9 mouse cellular contexts compared by ENCODE assay signal in the genomic region with DNA sequence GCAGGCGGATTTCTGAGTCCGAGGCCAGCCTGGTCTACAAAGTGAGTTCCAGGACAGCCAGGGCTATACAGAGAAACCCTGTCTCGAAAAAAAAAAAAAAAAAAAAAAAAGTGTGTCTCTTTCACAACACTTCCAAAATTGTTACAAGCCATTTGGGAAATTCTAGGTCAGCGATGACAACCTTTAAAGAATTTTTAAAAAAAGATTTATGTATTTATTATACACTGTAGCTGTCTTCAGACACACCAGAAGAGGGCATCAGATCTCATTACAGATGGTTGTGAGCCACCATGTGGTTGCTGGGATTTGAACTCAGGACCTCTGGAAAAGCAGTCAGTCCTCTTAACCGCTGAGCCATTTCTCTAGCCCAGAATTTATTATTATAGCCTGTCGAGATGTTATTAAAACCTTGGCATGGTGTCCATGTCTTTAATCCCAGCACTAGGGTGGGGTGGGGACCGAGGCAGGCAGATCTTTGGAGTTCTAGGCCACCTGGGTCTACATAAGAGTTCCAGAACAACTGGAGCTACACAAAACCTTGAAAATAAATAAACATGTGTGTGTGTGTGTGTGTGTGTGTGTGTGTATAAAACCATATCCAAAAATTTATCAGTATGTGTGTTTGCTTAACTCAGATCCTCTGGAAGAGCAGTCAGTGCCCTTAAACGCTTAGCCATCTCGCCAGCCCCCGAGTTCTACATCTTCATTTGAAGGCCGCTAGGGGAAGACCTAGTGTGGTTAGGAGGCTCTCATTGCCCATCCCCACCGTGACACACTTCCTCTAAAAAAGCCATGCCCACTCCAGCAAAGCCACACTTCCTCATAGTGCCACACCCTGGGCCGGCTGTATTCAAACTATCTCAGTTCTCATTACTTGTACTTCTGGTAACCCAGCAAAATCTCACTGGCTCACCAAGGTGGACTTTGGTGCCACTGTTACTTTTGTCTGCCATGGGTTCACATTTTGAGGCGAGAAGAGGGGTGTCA. TPM values are rescaled to one million over a fixed set of nuclear protein-coding genes. Genes with fewer than 3 reads are reported as not detected.
DNase-seq lines count a peak whose midpoint lies in the region; ATAC-seq lines count a peak whose summit lies in the region.
"Had no signal": no experiment of that assay in that cellular context is flagged by ENCODE, and none has a peak within 500 bp of the region (broad histone marks: within the 10 kb centered on the region; RNA-seq: fewer than 3 reads in every experiment).

No protein-coding gene starts in this region.

- H3K27ac ChIP-seq in heart, embryonic 16.5 days (ENCODE audit: low read length) = no peak overlapping the region
- H3K27ac ChIP-seq in limb, embryonic 10.5 days = no peak overlapping the region

- ATAC-seq in heart, embryonic 16.5 days (replicated peaks; ENCODE audit: extremely low read depth, insufficient read depth, low FRiP score) = no peak

- H3K36me3 ChIP-seq in heart, embryonic 16.5 days (ENCODE audit: control insufficient read depth, insufficient read depth) = peaks cover 6% of the 10 kb centered on the region
- peaks cover 8% of the 10 kb centered on the region for H3K36me3 ChIP-seq in limb, embryonic 10.5 days

- H3K9ac ChIP-seq in heart, embryonic 16.5 days (ENCODE audit: low read length) = no peak overlapping the region

- peak overlapping the region; percentile 62 for H3K4me2 ChIP-seq in heart, embryonic 16.5 days (ENCODE audit: low read depth, low read length)

- peak; percentile 66 to 80 for DNase-seq in adrenal gland, adult (ENCODE audit: inconsistent age in 2 of 2, low spot score in 1 of 2)
- no peak for DNase-seq in adrenal gland, adult 8-10 months
- DNase-seq in CD4-positive, CD25-positive, alpha-beta regulatory T cell, adult 2 months (ENCODE audit: low read depth, low spot score) = peak; percentile 86
- peak; percentile 89 for DNase-seq in lung, adult 18-20 months
- DNase-seq in spleen, postnatal 14 days (ENCODE audit: low spot score in 2 of 2) = peak; percentile 58 to 65
- no peak for DNase-seq in limb, embryonic 10.5 days (ENCODE audit: low spot score)
- DNase-seq in embryo, embryonic 9.5 days (ENCODE audit: extremely low spot score) = no peak

- H3K9me3 ChIP-seq in heart, embryonic 16.5 days (replicated peaks; ENCODE audit: control insufficient read depth, low read length) = no peaks in the 10 kb centered on the region
- no peaks in the 10 kb centered on the region for H3K9me3 ChIP-seq in limb, embryonic 10.5 days (replicated peaks)

- H3K4me3 ChIP-seq in heart, embryonic 16.5 days (ENCODE audit: low read length) = peak overlapping the region; percentile 41; the same call in 1 of the 2 replicates
- no peak overlapping the region for H3K4me3 ChIP-seq in limb, embryonic 10.5 days

- 58% methylated on average over 13 of the region's 14 CpGs for WGBS in heart, embryonic 16.5 days
- WGBS in limb, embryonic 10.5 days = 63% methylated on average over 14 of the region's 14 CpGs

- H3K27me3 ChIP-seq in heart, embryonic 16.5 days (ENCODE audit: control insufficient read depth, insufficient read depth, low read length) = peaks cover 8% of the 10 kb centered on the region
- H3K27me3 ChIP-seq in limb, embryonic 10.5 days (ENCODE audit: low read depth, poor library complexity, severe bottlenecking) = peaks cover 40% of the 10 kb centered on the region

- peaks cover 7% of the 10 kb centered on the region for H3K4me1 ChIP-seq in heart, embryonic 16.5 days (ENCODE audit: control insufficient read depth, insufficient read depth, low read length)
- peaks cover 17% of the 10 kb centered on the region for H3K4me1 ChIP-seq in limb, embryonic 10.5 days

RNA-seq across cellular contexts. Expression of a gene that starts 3.7 kb away (rescaled TPM):
- total RNA-seq in adrenal gland, adult 8-10 months (2022) = 100 to 1,000 TPM; 209 to 349 (median 279) TPM
- polyA plus RNA-seq in heart, embryonic 16.5 days (2015; fragmentation: Nextera tagmentation; extraction: Ambion mirVana) = 90.5 and 110 TPM in 2 replicates
- polyA plus RNA-seq in limb, embryonic 10.5 days (2016; fragmentation: Nextera tagmentation; extraction: Ambion mirVana) = 21.4 and 23.1 TPM in 2 replicates

RNA-seq across cellular contexts. Expression of a gene that starts 17.2 kb away (rescaled TPM):
- 100 to 1,000 TPM; 181 to 239 (median 202) TPM for total RNA-seq in adrenal gland, adult 8-10 months (2022)
- 256 and 260 TPM in 2 replicates for polyA plus RNA-seq in heart, embryonic 16.5 days (2015; fragmentation: Nextera tagmentation; extraction: Ambion mirVana)
- 749 and 792 TPM in 2 replicates for polyA plus RNA-seq in limb, embryonic 10.5 days (2016; fragmentation: Nextera tagmentation; extraction: Ambion mirVana)

RNA-seq across cellular contexts. Expression of a gene that starts 23.2 kb away (rescaled TPM):
- 10 to 100 TPM; 17.4 to 20.2 (median 19.8) TPM for total RNA-seq in adrenal gland, adult 8-10 months (2022)
- 8.4 and 8.8 TPM in 2 replicates for polyA plus RNA-seq in heart, embryonic 16.5 days (2015; fragmentation: Nextera tagmentation; extraction: Ambion mirVana)
- 10.7 and 12.1 TPM in 2 replicates for polyA plus RNA-seq in limb, embryonic 10.5 days (2016; fragmentation: Nextera tagmentation; extraction: Ambion mirVana)

RNA-seq across cellular contexts. Expression of a gene that starts 25.3 kb away (rescaled TPM):
- 10 to 100 TPM in 1 of 4 experiments, 1 to 10 TPM in 3; 5.5 to 12.1 (median 7.4) TPM for total RNA-seq in adrenal gland, adult 8-10 months (2022)
- 10.1 and 10.4 TPM in 2 replicates for polyA plus RNA-seq in heart, embryonic 16.5 days (2015; fragmentation: Nextera tagmentation; extraction: Ambion mirVana)
- polyA plus RNA-seq in limb, embryonic 10.5 days (2016; fragmentation: Nextera tagmentation; extraction: Ambion mirVana) = 4.5 and 5.2 TPM in 2 replicates

RNA-seq across cellular contexts. Expression of a gene that starts 38.2 kb away (rescaled TPM):
- not detected for total RNA-seq in adrenal gland, adult 8-10 months (2022)
- polyA plus RNA-seq in heart, embryonic 16.5 days (2015; fragmentation: Nextera tagmentation; extraction: Ambion mirVana) = 0.41 and 1.2 TPM in 2 replicates
- 0.30 and 0.33 TPM in 2 replicates for polyA plus RNA-seq in limb, embryonic 10.5 days (2016; fragmentation: Nextera tagmentation; extraction: Ambion mirVana)
- polyA plus RNA-seq: C2C12 had no signal

Comparison
In these comparisons a context has a peak if more than half of its experiments do, and no peak if none do; other contexts are left out.
1. DNase-seq: peak in adrenal gland, adult (2 of 2), CD4-positive, CD25-positive, alpha-beta regulatory T cell, adult 2 months (single experiment), lung, adult 18-20 months (2 of 2) and spleen, postnatal 14 days (2 of 2); none in adrenal gland, adult 8-10 months (single experiment), limb, embryonic 10.5 days (single experiment) and embryo, embryonic 9.5 days (single experiment).